Mouse (Mus musculus) ES-Bruce4 (cell line): Measurements from ENCODE around the gene Fgfr2.

Experiments
- CTCF ChIP-seq: IDR thresholded peaks from one replicate; pipeline ENCODE4 v1.8.1; 2011; ENCODE audit warnings: low read depth, low read length
- EP300 ChIP-seq: IDR thresholded peaks from 2 replicates; pipeline ENCODE4 v1.6.1; 2011; ENCODE audit warnings: low read depth, low read length; ENCODE audit not compliant: insufficient read depth
- POLR2A ChIP-seq: IDR thresholded peaks from one replicate; pipeline ENCODE4 v1.8.1; 2011; ENCODE audit warnings: low read length; ENCODE audit not compliant: insufficient read depth

DNA sequence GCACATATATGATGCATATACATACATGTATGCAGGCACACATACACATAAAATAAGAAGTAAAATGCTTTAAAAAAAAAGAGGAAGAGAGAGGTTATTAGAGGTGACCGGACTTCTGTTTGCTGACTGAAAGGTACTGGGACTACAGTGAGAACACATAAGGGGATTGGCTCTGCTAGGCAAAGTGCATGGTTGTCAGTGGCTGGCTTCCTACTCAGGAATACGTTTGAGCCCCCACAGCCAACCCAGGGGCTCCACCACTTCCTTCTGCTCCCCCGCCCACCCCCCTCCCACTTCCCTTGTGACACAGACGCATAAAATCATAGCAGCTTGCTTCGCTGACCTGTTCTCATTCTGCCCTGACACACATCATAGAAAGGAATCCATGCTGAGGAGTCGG is 2265.2 kb downstream of the Fgfr2 start:
- TF ChIP-seq EP300 (no peak), CTCF (no peak), POLR2A (no peak)
